Mouse (Mus musculus) CH12.LX (cell line): ENCODE results near the gene Bmp8a. TPM values are rescaled to one million over a fixed set of nuclear protein-coding genes. Genes with fewer than 3 reads are reported as not detected.
"Not testable (repeated sequence)": the region's sequence is repeated elsewhere in the genome, so short reads cannot be mapped to it uniquely, and the experiment has no call there.

Experiments used
- DNase-seq: peaks from one replicate; pipeline ENCODE4 v3.0.0-alpha.2; 2013; ENCODE audit errors: extremely low read depth
- H3K27ac ChIP-seq: 2 replicates; pipeline ENCODE4 v1.5.1; 2012; ENCODE audit warnings: low read depth, mild to moderate bottlenecking, control low read depth, moderate library complexity; ENCODE audit not compliant: insufficient read depth
- H3K27me3 ChIP-seq: replicated peaks from 2 replicates; pipeline ENCODE3; 2012; ENCODE audit warnings: inconsistent platforms
- H3K36me3 ChIP-seq, 2 experiments: replicated peaks in 1 of 2; 2 replicates each; pipeline versions ENCODE3 to v1.6.1; 2012; ENCODE audit warnings: inconsistent platforms in 1 of 2, low read length in 1 of 2, mild to moderate bottlenecking in 1 of 2, mixed read lengths in 1 of 2, moderate library complexity in 1 of 2; ENCODE audit not compliant: control insufficient read depth in 1 of 2, insufficient read depth in 1 of 2
- H3K4me1 ChIP-seq, 2 experiments: 2 replicates each; pipeline ENCODE4 v1.6.1; 2012; ENCODE audit warnings: inconsistent platforms in 1 of 2, moderate library complexity in 1 of 2; ENCODE audit not compliant: insufficient read depth in 2 of 2, control insufficient read depth in 1 of 2
- H3K4me2 ChIP-seq: 2 replicates; pipeline ENCODE4 v1.6.1; 2012; ENCODE audit warnings: low read depth, mild to moderate bottlenecking, control low read depth; ENCODE audit not compliant: poor library complexity, insufficient read depth, severe bottlenecking
- H3K4me3 ChIP-seq, 3 experiments: fragments of 150-350 bp in 1 of 3; sonication (generic) in 1 of 3; replicated peaks in 1 of 3; 2 replicates each; pipeline versions ENCODE3 to v1.5.1; 2011 to 2012; ENCODE audit warnings: low read depth in 2 of 3, low read length in 2 of 3, mild to moderate bottlenecking in 2 of 3, moderate library complexity in 2 of 3, control low read depth in 1 of 3, improper control_type of control experiment in 1 of 3, inconsistent platforms in 1 of 3, mixed read lengths in 1 of 3; ENCODE audit not compliant: poor library complexity in 1 of 3
- H3K79me2 ChIP-seq: replicated peaks from 2 replicates; pipeline ENCODE4 v1.6.1; 2012; ENCODE audit warnings: mild to moderate bottlenecking, moderate library complexity; ENCODE audit not compliant: control insufficient read depth, poor library complexity, insufficient read depth, severe bottlenecking; ENCODE audit errors: extremely low read depth
- H3K9ac ChIP-seq: 2 replicates; pipeline ENCODE4 v1.6.1; 2012; ENCODE audit warnings: low read depth, mild to moderate bottlenecking, control low read depth, moderate library complexity; ENCODE audit not compliant: insufficient read depth
- H3K9me3 ChIP-seq: replicated peaks from 2 replicates; pipeline ENCODE3; 2012; ENCODE audit warnings: low read length, inconsistent platforms, mixed read lengths
- E2F4 ChIP-seq: IDR thresholded peaks from 2 replicates; pipeline ENCODE4 v1.6.1; 2011; ENCODE audit warnings: low read depth, low read length, improper control_type of control experiment; ENCODE audit not compliant: insufficient replicate concordance
- SIN3A ChIP-seq: IDR thresholded peaks from 2 replicates; pipeline ENCODE4 v1.6.1; 2012; ENCODE audit warnings: low read length, improper control_type of control experiment, inconsistent platforms
- TCF12 ChIP-seq: IDR thresholded peaks from 2 replicates; pipeline ENCODE4 v1.6.1; 2014; ENCODE audit warnings: low read depth, mild to moderate bottlenecking, inconsistent platforms, low read length, improper control_type of control experiment
- USF2 ChIP-seq: conservative IDR thresholded peaks from 2 replicates; pipeline ENCODE4 v1.6.1; 2011; ENCODE audit warnings: low read depth, low read length, improper control_type of control experiment
- dilution Hi-C: fragments of 300-500 bp; cut with MboI; formaldehyde crosslinking; loops from 2 replicates; pipeline ENCODE4 v1.14.3; 2020; ENCODE audit warnings: low sequenced_read_pairs; ENCODE audit not compliant: extremely low pct_unique_long_range_greater_than_20kb, extremely low pct_ligation_motif_present
- in situ Hi-C: fragments of 300-500 bp; cut with MboI; formaldehyde crosslinking; loops from 3 replicates; pipeline ENCODE4 v1.14.3; 2019; ENCODE audit warnings: low sequenced_read_pairs, low pct_ligation_motif_present, low pct_unique_long_range_greater_than_20kb, mixed read lengths
- polyA plus RNA-seq: library from polyadenylated mRNA; unstranded; fragments of >175 nt; gene quantifications from 2 replicates; pipeline ENCODE4 v1.2.1, GENCODE M21; 2012; ENCODE audit warnings: low read depth; ENCODE audit not compliant: insufficient read length
- total RNA-seq, 2 experiments: library from RNA; depleted of rRNA; stranded (reverse); fragments of 300-350 nt in 1 of 2; fragments of >200 nt in 1 of 2; gene quantifications; 2 replicates each; pipeline ENCODE4 v1.2.3; 2012 to 2014

Gene Bmp8a
- total and polyA plus RNA-seq, 3 experiments = 0.30 to 0.76 (median 0.68) TPM

- no peak for TF ChIP-seq TCF12
- no peak for TF ChIP-seq E2F4
- Histone ChIP-seq H3K9me3 (no peaks in the 10 kb centered on the region), H3K36me3 (peaks cover 47 to 78% of the 10 kb centered on the region in 2 experiments), H3K9ac (no peak overlapping the region), H3K27ac (no peak overlapping the region), H3K4me2 (no peak overlapping the region), H3K4me3 (no peak overlapping the region), H3K27me3 (no peaks in the 10 kb centered on the region), H3K79me2 (peaks cover 72% of the 10 kb centered on the region), H3K4me1 (peaks cover 6 to 38% of the 10 kb centered on the region in 2 experiments; a peak in 3 of 4 replicates)
- in situ Hi-C loops = loop anchor here (25.0 kb wide), 1 partner anchor 551 kb away; no protein-coding TSS in a partner anchor
- no peak for DNase-seq
- dilution Hi-C loops = no loop called here
Measured at GRCm38 (mm10) chr4:123286790-123287189, 56.3 kb downstream of the Bmp8a start.

GRCm38 (mm10) chr4:123284731-123285624 lies 58.1 kb downstream of the Bmp8a start:
- in situ Hi-C loops = loop anchor here (25.0 kb wide), 1 partner anchor 552 kb away; no protein-coding TSS in a partner anchor
- Histone ChIP-seq H3K4me1 (peaks cover 6 to 38% of the 10 kb centered on the region in 2 experiments; a peak in 3 of 4 replicates), H3K27me3 (no peaks in the 10 kb centered on the region), H3K4me3 (peak overlapping the region; percentile 80 to 90 (median 86)), H3K36me3 (peaks cover 32 to 61% of the 10 kb centered on the region in 2 experiments), H3K9ac (peak overlapping the region; percentile 77), H3K9me3 (no peaks in the 10 kb centered on the region), H3K4me2 (peak overlapping the region; percentile 98), H3K79me2 (peaks cover 69% of the 10 kb centered on the region), H3K27ac (no peak overlapping the region)
- TF ChIP-seq SIN3A (0 out of 2 replicates have a peak, but pooled peaks have one; percentile 23), USF2 (no peak)
- dilution Hi-C loops = no loop called here
- no peak for DNase-seq

- Histone ChIP-seq H3K36me3 (peaks cover 19 to 48% of the 10 kb centered on the region in 2 experiments), H3K4me3 (peak overlapping the region; percentile 80 to 90 (median 86)), H3K79me2 (peaks cover 57% of the 10 kb centered on the region), H3K9ac (peak overlapping the region; percentile 77), H3K4me2 (peak overlapping the region; percentile 98), H3K4me1 (peaks cover 6 to 33% of the 10 kb centered on the region in 2 experiments; a peak in 3 of 4 replicates)
- in situ Hi-C loops = loop anchor here (25.0 kb wide), 1 partner anchor 554 kb away; no protein-coding TSS in a partner anchor
- H3K27ac ChIP-seq, H3K9me3 ChIP-seq, DNase-seq, H3K27me3 ChIP-seq, dilution Hi-C loops: not testable (repeated sequence)
Measured at GRCm38 (mm10) chr4:123283675-123284064, 59.4 kb downstream of the Bmp8a start.
